Mouse (Mus musculus): ENCODE data around the gene Spesp1. TPM values are rescaled to one million over a fixed set of nuclear protein-coding genes. Genes with fewer than 3 reads are reported as not detected.
A peak's percentile ranks its signal among the peaks of the same experiment; 100 is the strongest.

Spesp1 gene
- total RNA-seq, 2 experiments from 2014 or later, result not detected

GRCm38 (mm10) chr9:62246380-62246942, 35.5 kb downstream of the Spesp1 start:
- no peak for DNase-seq (ENCODE audit: low spot score in 2 of 2)

DNA sequence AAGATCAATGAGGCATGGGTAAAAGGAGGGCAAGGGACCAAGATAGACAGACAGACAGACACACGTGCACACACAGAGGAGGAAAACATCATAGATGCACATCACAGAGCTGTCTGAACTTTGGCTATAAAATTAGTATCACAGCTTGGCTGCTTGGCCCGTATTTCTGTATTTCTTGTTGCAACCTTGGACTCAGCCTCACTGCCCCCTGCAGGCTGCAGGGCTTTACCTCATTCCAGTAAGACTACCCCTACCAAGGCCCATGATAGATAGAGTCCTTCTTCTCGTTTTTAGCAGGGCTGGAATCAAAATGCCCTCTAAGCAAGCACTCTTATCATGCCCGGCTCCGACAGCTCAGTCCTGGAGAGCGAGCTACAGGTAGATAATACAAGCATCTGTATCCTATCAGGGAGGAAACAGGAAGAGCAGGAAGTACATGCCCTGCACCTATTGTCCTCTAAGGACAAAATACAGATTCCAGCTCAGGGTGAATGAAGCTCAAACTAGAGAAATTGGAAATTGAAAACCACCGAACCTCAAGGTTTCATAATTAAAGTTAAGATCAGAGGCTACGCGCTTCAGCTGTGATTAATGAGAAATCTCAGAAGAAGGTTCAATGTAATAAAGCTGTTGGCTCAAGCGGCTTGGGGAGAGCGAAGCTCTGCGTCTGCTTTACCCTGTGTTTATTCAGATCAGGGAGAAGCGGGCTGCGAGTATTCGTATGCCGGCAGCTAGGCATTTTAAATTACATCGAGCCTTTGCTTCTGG, 36.2 kb downstream of the Spesp1 start:
- DNase-seq (ENCODE audit: low spot score in 2 of 2), result no peak

- DNase-seq (ENCODE audit: low spot score in 2 of 2), result no peak
Measured at GRCm38 (mm10) chr9:62244612-62245010, 37.4 kb downstream of the Spesp1 start.

- DNase-seq (ENCODE audit: low spot score in 2 of 2), result peak; percentile 81 to 88
Measured at GRCm38 (mm10) chr9:62243991-62244611, 37.9 kb downstream of the Spesp1 start.

- DNase-seq (ENCODE audit: low spot score in 2 of 2), result no peak
Measured at GRCm38 (mm10) chr9:62240036-62240435, 42.0 kb downstream of the Spesp1 start.

DNA sequence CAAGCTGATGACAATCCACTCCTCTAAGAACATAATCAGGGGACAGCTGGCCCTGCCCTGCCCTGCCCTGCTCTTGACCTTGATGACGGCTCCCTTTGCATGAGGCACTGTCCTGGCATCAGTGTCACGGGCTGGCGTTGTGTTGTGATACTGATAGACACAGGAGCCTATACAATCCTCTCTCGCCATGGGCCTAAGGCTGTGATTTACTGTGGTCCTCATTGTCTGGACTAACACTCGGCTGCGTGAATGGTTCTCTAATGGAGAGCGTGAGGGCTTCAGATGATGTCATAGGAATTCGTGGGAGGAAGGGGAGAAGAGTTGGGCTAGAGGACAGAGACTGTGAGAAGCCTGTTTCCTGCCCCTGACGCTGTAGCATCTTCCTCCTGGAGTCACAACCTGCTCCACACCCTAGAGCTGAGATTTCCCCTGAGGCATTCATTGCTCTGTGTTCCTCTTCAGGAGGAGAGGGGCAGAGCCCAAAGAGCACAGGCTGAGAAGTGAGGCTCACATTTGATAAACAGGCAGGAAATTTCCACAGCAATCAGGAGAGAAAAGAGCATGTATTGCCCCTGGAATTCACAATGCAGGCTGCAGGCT, 44.5 kb downstream of the Spesp1 start:
- DNase-seq (ENCODE audit: low spot score in 2 of 2), result no peak

DNA sequence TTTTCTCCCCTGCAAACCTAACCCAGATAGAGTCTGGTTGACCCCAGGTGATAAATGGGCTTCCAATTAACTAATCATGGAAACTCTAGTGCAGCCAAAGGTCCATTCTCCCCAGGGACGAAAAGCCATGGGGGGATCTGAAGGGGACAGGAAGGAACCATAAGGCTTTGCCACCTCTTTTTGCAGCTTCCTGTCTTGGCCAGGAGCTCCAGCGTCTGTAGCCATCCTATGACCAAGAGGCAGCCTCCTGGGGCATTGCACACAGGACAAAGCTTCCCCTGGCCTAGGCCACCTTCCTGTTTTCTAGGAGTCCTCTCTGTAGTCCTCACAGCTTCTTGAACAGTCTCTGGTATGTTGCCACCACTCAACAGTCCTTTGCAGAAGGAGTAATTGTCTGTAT, 46.5 kb downstream of the Spesp1 start:
- DNase-seq (ENCODE audit: low spot score in 2 of 2), result no peak

GRCm38 (mm10) chr9:62232649-62233048, 49.4 kb downstream of the Spesp1 start:
- DNase-seq (ENCODE audit: low spot score in 2 of 2), result no peak

GRCm38 (mm10) chr9:62231046-62231445, 51.0 kb downstream of the Spesp1 start:
- no peak for DNase-seq (ENCODE audit: low spot score in 2 of 2)

DNA sequence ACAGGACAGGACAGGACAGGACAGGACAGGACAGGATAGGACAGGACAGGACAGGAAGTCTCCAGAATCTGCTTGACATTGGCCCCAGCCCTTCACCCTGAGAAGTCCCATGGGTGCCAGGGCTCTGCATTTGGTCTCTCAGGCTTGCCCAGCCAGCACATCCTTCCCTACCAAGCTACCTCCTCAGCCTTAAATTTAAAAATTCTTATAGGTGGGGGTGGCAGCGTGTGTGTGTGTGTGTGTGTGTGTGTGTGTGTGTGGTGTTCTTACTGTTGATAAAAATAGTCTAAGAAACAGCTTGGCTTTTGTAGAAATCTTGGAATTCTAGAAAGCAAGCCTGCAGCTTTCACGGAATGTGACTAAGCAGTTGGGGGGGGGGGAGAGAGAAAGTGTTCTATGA, 52.0 kb downstream of the Spesp1 start:
- DNase-seq (ENCODE audit: low spot score in 2 of 2), result peak; percentile 58 to 61

DNA sequence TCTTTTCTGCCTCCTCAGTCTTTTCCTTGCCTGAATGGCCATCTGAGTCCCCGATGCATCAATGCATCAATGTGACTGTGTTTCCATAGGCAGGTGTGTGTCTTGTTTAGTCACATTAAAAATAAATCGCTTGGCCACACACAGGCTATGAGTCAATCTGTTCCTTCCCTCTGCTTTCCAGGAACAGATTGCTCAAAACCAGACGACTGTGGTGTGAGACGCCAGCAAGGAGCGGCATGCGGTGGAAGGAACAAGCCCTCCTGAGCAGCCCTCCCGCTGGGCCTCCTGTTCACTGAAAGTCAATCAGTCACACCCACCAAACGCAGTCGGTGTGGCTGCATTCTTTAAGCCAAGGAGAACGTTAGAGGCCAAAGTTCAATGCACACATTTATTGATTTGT, 59.5 kb downstream of the Spesp1 start:
- peak; percentile 47 to 60 for DNase-seq (ENCODE audit: low spot score in 2 of 2)

GRCm38 (mm10) chr9:62222029-62222428, 60.0 kb downstream of the Spesp1 start:
- no peak for DNase-seq (ENCODE audit: low spot score in 2 of 2)

Small RNAs within 50 kb of the gene (microRNA-seq; reads per million reads assigned to microRNA genes)
- 0 reads per million in 2 experiments for gene Gm25603

Other genes with a start within 250 kb of the Spesp1 start
- 10 to 100 TPM; 37.1 to 37.8 TPM for gene Glce, start 159.6 kb downstream of the Spesp1 start, total RNA-seq (2021)
- gene Anp32a, start 59.1 kb upstream of the Spesp1 start, total RNA-seq (2021), result 100 to 1,000 TPM; 255 to 287 TPM

Measured in left cerebral cortex, adult 18-20 months (tissue).